Mouse (Mus musculus) stomach, postnatal 0 days (tissue): ENCODE measurements around the gene Gramd2.

Source experiments
- CTCF ChIP-seq: IDR thresholded peaks from 2 replicates; pipeline ENCODE4 v1.5.1; 2016; ENCODE audit warnings: antibody characterized with exemption, low read depth, mild to moderate bottlenecking, moderate library complexity
- EP300 ChIP-seq: optimal IDR thresholded peaks from 2 replicates; pipeline ENCODE3; 2016; ENCODE audit warnings: antibody characterized with exemption

DNA sequence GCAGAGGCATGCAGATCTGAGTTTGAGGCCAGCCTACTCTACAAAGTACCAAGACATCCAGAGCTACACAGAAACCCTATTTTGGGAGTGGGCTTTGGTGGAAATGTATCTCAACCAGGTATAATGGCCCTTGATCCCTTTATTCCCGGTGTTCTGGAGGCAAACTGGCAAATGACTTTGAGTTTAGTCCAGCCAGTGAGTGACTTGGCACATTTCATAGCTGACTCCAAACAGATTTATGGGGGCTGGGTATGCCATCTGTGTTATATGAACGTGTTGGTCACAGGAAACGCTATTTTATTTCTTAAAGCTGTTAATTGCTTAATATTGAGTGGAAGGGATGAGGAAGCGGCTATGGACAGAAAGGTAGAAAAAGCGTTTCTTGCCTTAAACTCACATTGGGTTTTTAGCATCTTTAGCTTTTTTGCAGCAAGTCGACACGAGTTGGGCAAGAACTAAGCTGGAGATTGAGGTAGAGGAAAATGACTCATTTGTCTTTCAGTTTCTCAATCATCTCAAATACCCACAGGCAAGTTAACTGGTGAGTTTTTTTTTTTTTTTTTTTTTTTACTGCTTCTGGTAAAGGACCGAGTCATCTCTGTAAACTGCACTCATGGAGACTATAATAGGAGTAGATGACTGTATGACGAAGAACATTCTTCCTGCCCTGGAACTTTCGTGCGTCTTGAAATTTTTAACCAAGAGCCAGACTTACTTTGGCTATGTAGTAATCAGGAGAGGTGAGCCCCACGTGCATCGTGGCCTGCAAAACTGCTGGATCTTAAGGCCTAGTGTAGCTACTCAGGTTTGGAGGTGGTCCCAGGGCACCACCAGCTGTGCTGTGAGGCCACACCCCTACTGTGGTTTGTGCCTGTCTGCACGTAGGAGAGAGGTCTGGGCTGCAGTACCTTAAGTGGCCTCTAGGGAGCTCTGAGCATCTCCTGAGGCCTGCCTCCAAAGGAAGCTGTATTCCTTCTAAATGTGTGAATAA is 20.6 kb upstream of the Gramd2 start:
- TF ChIP-seq CTCF (peak; percentile 89), EP300 (no peak)
